Mouse (Mus musculus): ENCODE measurements around the gene Olfm1. TPM values are rescaled to one million over a fixed set of nuclear protein-coding genes. Genes with fewer than 3 reads are reported as not detected.

Gene Olfm1
- polyA plus RNA-seq (2015; fragmentation: Nextera tagmentation; extraction: Ambion mirVana): 298 and 324 TPM in 2 replicates

DNA sequence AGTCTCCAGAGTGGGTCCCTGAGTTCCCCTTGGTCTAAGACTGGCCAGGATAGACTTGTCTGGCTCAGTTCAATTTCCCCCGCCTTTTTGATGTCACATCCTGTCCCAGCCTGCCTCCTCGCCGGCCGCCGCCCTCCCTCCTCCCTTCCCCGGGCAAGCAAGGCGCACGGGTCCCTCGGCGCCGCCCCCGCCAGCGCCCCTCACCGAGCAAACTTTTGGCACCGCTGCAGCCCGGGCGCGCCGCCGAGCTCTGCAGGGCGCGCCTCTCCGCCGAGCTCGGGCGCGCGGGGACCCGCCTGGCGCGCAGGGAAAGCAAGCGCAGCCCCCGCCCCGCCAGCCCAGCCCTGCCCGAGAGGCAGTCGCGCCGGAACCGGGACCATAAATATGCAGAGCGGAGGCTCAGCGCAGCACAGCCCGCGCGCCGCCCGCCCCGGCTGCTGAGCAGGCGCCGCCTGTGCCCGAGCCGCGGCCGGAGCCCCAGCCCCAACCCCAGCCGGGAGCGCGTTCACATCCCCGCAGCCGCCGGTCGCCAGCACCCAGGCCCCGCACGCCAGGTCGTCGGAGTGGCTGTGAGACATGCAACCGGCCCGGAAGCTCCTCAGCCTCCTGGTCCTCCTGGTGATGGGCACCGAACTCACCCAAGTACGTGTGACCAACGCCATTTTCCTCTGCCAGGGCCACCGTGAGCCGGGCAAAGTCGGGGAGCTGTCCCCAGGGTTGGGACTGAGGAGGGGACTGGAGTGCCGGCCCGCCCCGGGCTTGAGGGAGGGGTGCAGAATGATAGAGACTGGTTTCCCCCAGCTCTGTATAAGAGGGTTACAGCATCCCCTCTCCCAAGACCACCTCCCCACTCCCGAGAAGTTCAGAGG is at the start of gene Olfm1:
Olfm1 (plus strand) TSS at position 172 of the 869 bp plus-strand sequence.
- Histone ChIP-seq H3K4me1 (replicated peaks) (peaks cover 67% of the 10 kb centered on the region), H3K4me3 (peak within 1 kb of the TSS; percentile 81), H3K27me3 (no peaks in the 10 kb centered on the region), H3K4me2 (peak within 1 kb of the TSS; percentile 75), H3K9me3 (no peaks in the 10 kb centered on the region), H3K27ac (replicated peaks) (peak within 1 kb of the TSS; percentile 96), H3K9ac (peak within 1 kb of the TSS; percentile 94), H3K36me3 (no peaks in the 10 kb centered on the region)
- WGBS: under 1% methylated on average over 75 of the region's 76 CpGs
- peak; percentile 83 for ATAC-seq (ENCODE audit: low read depth)

DNA sequence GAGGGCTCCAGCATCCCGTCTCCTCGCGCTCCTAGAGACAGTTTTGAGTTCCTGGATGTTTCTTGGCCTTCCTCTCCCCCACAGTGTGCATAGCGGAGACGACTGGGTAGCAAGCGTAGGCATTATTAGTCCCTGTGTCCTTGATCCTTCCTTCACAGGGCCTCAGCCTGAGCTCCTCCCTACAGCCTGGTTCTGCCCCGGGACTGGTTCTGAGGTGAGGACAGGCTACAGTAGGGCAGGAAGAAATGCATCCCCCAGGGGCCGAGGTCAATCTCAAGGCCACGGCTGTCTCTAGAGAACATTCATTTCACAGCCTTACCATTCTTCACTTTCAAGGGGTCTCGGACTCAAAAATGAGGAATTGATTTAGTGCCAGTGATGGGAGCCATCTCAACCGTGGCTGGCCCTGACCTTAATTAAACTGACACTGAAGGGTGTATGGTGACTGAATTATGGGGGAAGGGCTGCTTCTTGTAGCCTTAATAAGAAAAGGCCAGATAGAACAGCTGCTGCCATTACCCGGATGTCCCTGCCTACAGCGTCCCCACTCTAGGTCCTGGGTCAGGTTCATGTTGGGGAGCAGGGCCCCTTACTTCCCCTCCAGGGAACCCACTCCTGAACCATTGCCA is 49.3 kb upstream of the Olfm1 start:
- WGBS: 53% methylated on average over 13 of the region's 13 CpGs
- Histone ChIP-seq H3K36me3 (no peaks in the 10 kb centered on the region), H3K9me3 (0 out of 2 replicates have a peak, but pooled peaks cover 3% of the 10 kb centered on the region), H3K9ac (no peak overlapping the region), H3K4me3 (no peak overlapping the region), H3K27ac (replicated peaks) (no peak overlapping the region), H3K27me3 (no peaks in the 10 kb centered on the region), H3K4me1 (replicated peaks) (peaks cover 41% of the 10 kb centered on the region), H3K4me2 (no peak overlapping the region)
- ATAC-seq (ENCODE audit: low read depth): no peak

DNA sequence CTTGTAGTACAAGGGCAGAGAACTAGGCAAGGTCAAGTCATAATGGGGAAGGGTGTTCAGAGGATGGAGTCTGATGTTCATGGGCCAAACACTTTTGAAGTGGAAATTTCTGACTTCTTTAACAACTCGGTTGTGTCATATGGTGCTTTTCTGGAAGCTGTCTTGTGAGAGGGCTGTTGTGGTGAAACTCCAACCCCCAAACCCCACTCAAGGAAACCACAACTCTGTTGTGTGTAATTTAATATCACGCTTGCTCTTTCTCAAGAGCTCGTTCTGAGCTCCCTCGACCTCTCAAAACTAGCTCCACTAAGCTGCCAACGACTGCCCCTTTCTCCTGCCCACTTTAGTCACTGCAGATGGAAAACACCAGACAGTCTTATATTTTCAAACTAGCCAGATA is 47.1 kb upstream of the Olfm1 start:
- Histone ChIP-seq H3K9ac (no peak overlapping the region), H3K4me1 (replicated peaks) (peaks cover 54% of the 10 kb centered on the region), H3K27me3 (no peaks in the 10 kb centered on the region), H3K27ac (replicated peaks) (no peak overlapping the region), H3K9me3 (0 out of 2 replicates have a peak, but pooled peaks cover 3% of the 10 kb centered on the region), H3K4me2 (no peak overlapping the region), H3K36me3 (no peaks in the 10 kb centered on the region), H3K4me3 (no peak overlapping the region)
- no peak for ATAC-seq (ENCODE audit: low read depth)
- 88% methylated on average over 5 of the region's 5 CpGs for WGBS

DNA sequence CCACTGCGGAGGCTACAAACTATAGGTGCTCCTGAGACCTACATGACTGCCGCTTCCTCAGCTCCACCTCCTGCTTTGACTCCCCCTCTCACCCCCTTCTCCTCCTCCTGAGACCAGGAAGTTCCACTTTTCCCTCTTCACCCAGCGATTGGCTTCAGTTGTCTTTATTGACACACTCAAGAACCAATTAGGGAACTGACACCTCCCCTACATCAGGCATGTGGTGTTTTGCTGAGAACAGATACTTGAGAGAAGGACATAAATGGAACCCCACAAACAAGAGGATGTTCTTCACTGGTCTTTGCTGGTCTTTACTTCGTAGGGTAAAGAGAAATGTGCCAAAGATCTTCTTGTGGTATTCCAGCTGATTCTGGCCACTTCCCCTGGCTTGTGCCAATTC is 46.6 kb upstream of the Olfm1 start:
- Histone ChIP-seq H3K4me1 (replicated peaks) (peaks cover 57% of the 10 kb centered on the region), H3K27ac (replicated peaks) (no peak overlapping the region), H3K4me2 (no peak overlapping the region), H3K27me3 (no peaks in the 10 kb centered on the region), H3K9me3 (0 out of 2 replicates have a peak, but pooled peaks cover 3% of the 10 kb centered on the region), H3K4me3 (no peak overlapping the region), H3K36me3 (no peaks in the 10 kb centered on the region), H3K9ac (no peak overlapping the region)
- 76% methylated on average over 4 of the region's 4 CpGs for WGBS
- no peak for ATAC-seq (ENCODE audit: low read depth)

DNA sequence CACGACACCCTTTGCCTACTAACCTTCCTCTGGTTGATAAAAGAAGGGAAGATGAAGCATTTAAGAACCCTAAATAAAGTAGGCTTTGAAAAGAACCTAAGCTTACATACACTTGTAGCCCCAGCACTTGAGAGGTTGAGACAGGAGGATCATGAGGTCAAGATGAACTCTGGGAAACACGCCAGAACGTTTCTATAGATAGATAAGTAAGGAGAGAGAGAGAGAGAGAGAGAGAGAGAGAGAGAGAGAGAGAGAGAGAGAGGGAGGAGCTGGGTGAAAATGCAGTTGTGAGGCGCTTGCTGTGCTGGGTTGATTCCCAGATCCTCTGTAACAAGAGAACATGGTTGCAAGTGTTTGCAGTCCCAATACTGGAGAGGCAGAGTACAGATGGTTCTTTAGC is 46.1 kb upstream of the Olfm1 start:
- Histone ChIP-seq H3K4me3 (no peak overlapping the region), H3K4me1 (replicated peaks) (peaks cover 51% of the 10 kb centered on the region), H3K9me3 (0 out of 2 replicates have a peak, but pooled peaks cover 3% of the 10 kb centered on the region), H3K9ac (no peak overlapping the region), H3K27me3 (no peaks in the 10 kb centered on the region), H3K27ac (replicated peaks) (no peak overlapping the region), H3K36me3 (no peaks in the 10 kb centered on the region), H3K4me2 (no peak overlapping the region)
- no peak for ATAC-seq (ENCODE audit: low read depth)
- WGBS: 70% methylated on average over 4 of the region's 4 CpGs

DNA sequence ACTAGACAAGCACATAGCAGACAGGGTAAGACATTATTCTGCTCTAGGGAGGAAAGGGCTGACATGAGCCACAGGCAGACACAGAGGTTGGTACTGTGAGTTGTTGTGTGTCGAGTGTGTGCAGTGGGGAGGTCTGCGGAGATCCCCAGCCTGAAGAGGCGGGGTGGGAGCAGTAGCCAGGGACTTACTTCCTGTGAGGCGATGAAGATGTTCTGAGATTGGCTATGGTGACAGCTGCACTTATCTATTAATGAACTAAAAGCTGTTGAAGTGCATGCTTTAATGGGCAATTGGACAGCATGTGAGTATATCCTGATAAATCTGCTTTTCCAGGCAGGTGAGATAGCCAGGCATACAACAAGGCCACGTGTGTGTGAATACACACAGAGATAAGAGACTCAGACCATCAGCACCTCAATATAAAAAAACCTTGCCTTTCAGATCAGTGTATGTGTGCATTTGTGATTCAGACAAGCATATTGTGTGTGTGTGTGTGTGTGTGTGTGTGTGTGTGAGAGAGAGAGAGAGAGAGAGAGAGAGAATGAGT is 45.5 kb upstream of the Olfm1 start:
- peaks cover 45% of the 10 kb centered on the region for H3K4me1 ChIP-seq (replicated peaks)
- no peak overlapping the region for H3K27ac ChIP-seq (replicated peaks)
- H3K9ac ChIP-seq: no peak overlapping the region
- no peak overlapping the region for H3K4me3 ChIP-seq
- H3K9me3 ChIP-seq: 0 out of 2 replicates have a peak, but pooled peaks cover 3% of the 10 kb centered on the region
- no peaks in the 10 kb centered on the region for H3K27me3 ChIP-seq
- H3K36me3 ChIP-seq: no peaks in the 10 kb centered on the region
- H3K4me2 ChIP-seq: no peak overlapping the region
- WGBS: 65% methylated on average over 5 of the region's 5 CpGs
- ATAC-seq (ENCODE audit: low read depth): no peak

DNA sequence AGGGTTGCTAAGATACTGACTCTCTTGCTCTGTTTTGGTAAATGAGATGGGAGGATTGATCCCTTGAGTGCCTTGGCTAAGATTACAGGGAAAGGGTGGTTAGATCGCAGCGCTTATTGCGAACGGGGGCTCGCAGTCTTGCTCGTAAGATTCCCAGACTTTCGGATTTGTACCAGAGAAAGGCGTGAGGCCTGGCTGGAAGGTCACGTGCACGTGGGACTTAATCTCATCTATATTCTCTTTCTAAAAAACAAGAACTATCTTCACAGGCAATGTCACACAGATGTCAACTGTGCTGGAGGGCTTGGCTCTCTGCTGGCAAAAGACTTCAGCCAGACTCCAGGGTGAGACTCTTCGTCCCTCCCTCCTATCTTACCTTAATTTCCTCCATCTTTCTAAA is 43.1 kb upstream of the Olfm1 start:
- ATAC-seq (ENCODE audit: low read depth): no peak
- H3K4me3 ChIP-seq: no peak overlapping the region
- WGBS: 70% methylated on average over 11 of the region's 11 CpGs
- H3K9me3 ChIP-seq: 0 out of 2 replicates have a peak, but pooled peaks cover 3% of the 10 kb centered on the region
- H3K4me1 ChIP-seq (replicated peaks): peaks cover 23% of the 10 kb centered on the region
- H3K4me2 ChIP-seq: no peak overlapping the region
- no peaks in the 10 kb centered on the region for H3K36me3 ChIP-seq
- no peak overlapping the region for H3K27ac ChIP-seq (replicated peaks)
- no peaks in the 10 kb centered on the region for H3K27me3 ChIP-seq
- no peak overlapping the region for H3K9ac ChIP-seq

DNA sequence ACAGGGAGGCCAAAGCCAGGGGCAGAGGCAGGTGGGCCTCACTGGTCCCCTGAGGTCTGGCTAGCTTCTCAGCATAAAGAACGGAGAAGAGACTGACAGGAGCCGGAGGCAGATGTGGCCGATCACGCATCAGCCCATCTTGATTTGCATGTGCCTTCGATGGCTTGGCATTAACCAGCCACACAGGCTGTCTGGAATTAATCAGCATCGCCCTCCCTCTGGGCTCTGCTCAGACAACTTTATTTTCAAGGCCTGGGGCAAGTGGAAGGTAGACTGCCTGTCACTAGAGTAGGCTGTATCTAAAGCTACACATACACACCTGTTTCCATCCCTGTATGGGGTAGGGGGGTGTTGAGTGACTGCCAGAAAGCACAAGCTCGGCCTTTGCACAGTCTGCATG is 32.2 kb upstream of the Olfm1 start:
- no peak for ATAC-seq (ENCODE audit: low read depth)
- H3K4me2 ChIP-seq: no peak overlapping the region
- no peaks in the 10 kb centered on the region for H3K36me3 ChIP-seq
- H3K4me3 ChIP-seq: no peak overlapping the region
- H3K9me3 ChIP-seq: no peaks in the 10 kb centered on the region
- no peaks in the 10 kb centered on the region for H3K27me3 ChIP-seq
- WGBS: 45% methylated on average over 7 of the region's 7 CpGs
- H3K27ac ChIP-seq (replicated peaks): no peak overlapping the region
- no peak overlapping the region for H3K9ac ChIP-seq
- peaks cover 6% of the 10 kb centered on the region; the same call in 1 of the 2 replicates for H3K4me1 ChIP-seq (replicated peaks)

DNA sequence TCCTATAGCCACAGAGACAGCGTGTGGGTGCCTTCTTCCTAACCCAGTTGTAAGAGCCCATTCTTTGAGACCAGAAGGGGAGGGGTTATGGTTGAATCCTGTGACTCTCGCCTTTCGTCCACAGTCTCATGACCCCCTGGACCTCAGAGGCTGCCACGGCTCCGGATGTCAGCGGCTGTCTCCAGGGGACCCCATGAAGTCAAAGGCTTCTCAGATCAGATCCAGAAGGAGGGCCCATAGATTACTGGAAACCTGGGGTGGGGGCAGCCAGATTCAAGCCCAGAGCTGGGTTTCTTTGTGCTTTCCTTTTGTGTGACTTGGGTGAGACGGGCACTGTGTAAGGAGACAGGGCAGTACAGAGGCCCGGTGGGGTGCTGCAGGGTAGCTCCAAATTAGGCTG is 27.2 kb upstream of the Olfm1 start:
- Histone ChIP-seq H3K4me3 (no peak overlapping the region), H3K9ac (no peak overlapping the region), H3K9me3 (no peaks in the 10 kb centered on the region), H3K4me2 (no peak overlapping the region), H3K4me1 (replicated peaks) (0 out of 2 replicates have a peak, but pooled peaks cover 1% of the 10 kb centered on the region), H3K36me3 (no peaks in the 10 kb centered on the region), H3K27ac (replicated peaks) (no peak overlapping the region), H3K27me3 (no peaks in the 10 kb centered on the region)
- ATAC-seq (ENCODE audit: low read depth): no peak
- 54% methylated on average over 8 of the region's 8 CpGs for WGBS

DNA sequence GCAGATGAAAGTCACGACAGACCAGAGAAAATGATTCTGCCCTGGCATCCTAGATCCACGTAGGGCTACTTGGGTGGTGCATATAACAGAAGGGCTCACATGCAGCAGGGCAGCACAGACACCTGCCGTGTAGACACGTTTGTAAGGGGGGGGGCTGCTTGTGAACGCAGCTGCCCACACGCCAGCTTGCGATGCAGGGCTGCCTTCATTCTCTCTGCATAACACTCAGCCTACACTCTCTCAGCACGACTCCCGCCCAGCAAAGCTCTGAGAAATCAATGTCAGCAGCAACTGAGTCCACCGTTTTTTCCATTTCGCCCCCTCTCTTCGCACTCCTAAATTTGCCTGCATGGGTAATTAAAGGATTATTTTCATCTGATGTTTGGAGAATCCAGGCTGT is 23.5 kb upstream of the Olfm1 start:
- H3K4me3 ChIP-seq: no peak overlapping the region
- H3K4me2 ChIP-seq: no peak overlapping the region
- 74% methylated on average over 12 of the region's 12 CpGs for WGBS
- 0 out of 2 replicates have a peak overlapping the region, but pooled peaks have one; percentile 5 for H3K9ac ChIP-seq
- H3K36me3 ChIP-seq: no peaks in the 10 kb centered on the region
- no peaks in the 10 kb centered on the region for H3K9me3 ChIP-seq
- H3K27ac ChIP-seq (replicated peaks): no peak overlapping the region
- no peaks in the 10 kb centered on the region for H3K4me1 ChIP-seq (replicated peaks)
- no peaks in the 10 kb centered on the region for H3K27me3 ChIP-seq
- ATAC-seq (ENCODE audit: low read depth): no peak

DNA sequence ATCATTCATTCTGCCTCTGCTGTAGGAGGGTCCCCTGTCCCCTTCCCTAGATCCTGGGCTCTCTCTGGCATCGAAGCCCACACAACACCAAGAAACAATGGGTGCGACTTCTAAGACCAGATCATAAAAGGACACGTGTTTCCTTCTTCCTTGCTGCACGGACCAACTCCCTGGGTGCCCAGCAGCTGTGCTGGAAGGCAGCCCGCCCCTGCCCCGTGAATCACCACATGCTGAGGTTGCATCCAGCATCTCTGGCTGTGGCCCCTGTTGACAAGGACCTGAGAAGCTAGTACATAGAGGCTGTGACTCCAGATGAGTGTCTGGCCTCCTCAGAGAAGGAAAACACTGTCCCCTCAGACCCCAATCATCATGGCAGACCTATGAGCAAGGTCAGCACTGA is 20.8 kb upstream of the Olfm1 start:
- Histone ChIP-seq H3K9ac (no peak overlapping the region), H3K4me2 (no peak overlapping the region), H3K9me3 (0 out of 2 replicates have a peak, but pooled peaks cover 3% of the 10 kb centered on the region), H3K27ac (replicated peaks) (no peak overlapping the region), H3K4me3 (no peak overlapping the region), H3K27me3 (no peaks in the 10 kb centered on the region), H3K36me3 (no peaks in the 10 kb centered on the region), H3K4me1 (replicated peaks) (no peaks in the 10 kb centered on the region)
- ATAC-seq (ENCODE audit: low read depth): no peak
- 60% methylated on average over 6 of the region's 6 CpGs for WGBS
